Mouse (Mus musculus) liver, adult 2 months (tissue): Measurements from ENCODE around the gene Olfr1416.

Experiments used
- CTCF ChIP-seq: fragments of 200-500 bp; IDR thresholded peaks from 2 replicates; pipeline ENCODE4 v1.5.1; 2011; ENCODE audit warnings: low read depth, low read length, control low read depth
- POLR2A ChIP-seq: fragments of 200-500 bp; IDR thresholded peaks from 2 replicates; pipeline ENCODE4 v1.6.1; 2011; ENCODE audit warnings: low read length, control low read depth; ENCODE audit not compliant: insufficient read depth; ENCODE audit errors: extremely low read depth

GRCm38 (mm10) chr1:92430991-92431390 lies 53.9 kb downstream of the Olfr1416 start:
- TF ChIP-seq CTCF (no peak), POLR2A (no peak)
